Mouse (Mus musculus) gastrocnemius, postnatal 14 days (tissue): ENCODE data around the gene Fig4. TPM values are rescaled to one million over a fixed set of nuclear protein-coding genes. Genes with fewer than 3 reads are reported as not detected.

Experiments used
- DNase-seq: peaks from one replicate; pipeline ENCODE4 v3.0.0; 2021; ENCODE audit warnings: mixed read lengths
- intact Hi-C: fragments of 180-260 bp; cut with DNase I; formaldehyde crosslinking; loops from one replicate; pipeline ENCODE4 v1.15.1; 2025; ENCODE audit warnings: low total_unique reads
- total RNA-seq, 2 experiments: library from RNA; stranded (reverse); gene quantifications; 2 replicates each; pipeline ENCODE4 v1.2.3; 2021

Fig4 gene
- total RNA-seq, 2 experiments from 2014 or later = 6.0 to 7.0 TPM

- DNase-seq = no peak
- intact Hi-C loops = no loop called here
These were observed 69.9 kb downstream of the Fig4 start for GRCm38 (mm10) chr10:41233140-41233539.

DNA sequence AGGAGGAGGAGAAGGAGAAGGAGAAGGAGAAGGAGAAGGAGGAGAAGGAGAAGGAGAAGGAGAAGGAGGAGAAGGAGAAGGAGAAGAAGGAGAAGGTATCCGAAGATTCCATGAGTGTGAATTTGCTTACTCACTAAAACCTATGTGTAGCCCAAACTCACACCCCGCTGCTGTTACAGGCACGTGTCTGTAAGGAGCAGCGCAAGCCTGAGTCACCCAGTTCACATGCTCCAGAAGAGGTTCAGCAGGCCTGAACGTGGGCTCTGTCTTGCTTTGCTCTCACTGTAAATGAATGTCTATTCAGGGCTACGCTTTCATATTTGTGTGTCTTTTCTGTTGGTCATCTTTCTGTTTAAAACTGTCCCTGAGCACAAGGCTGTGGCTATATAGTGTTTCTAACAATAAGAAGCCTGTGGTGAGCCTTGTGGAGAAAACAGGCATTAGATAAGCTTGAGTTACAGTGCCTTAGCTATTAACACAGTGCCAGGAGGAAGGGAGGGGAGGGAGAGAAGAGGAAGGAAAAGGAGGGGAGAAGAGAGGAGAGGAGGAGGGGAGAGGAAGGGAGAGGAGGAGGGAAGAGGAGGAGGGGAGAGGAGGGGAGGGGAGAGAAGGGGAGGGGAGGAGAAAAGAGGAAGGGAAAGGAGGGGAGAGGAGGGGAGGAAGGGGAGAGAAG, 71.8 kb downstream of the Fig4 start:
- DNase-seq = no peak
- intact Hi-C loops = no loop called here

DNA sequence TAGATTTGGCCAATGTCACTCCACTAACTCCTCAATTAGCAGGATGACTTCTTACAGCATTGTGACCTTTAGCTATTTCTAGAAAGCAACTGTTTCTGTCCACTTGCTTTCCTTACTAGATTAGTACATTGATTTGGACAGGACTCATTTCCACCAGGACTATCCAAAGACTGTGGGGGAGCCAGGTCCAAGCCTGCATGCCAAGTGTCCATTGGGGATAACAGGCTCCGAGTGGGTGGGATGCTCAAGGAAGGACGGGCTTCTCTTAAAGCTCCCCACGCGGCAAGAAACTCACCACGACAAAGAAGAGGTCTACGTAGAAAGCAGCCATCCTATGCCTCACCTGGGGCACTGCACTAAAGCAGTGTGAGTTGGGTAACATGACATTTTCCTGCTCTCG, 75.4 kb downstream of the Fig4 start:
- no peak for DNase-seq
- intact Hi-C loops = no loop called here

DNA sequence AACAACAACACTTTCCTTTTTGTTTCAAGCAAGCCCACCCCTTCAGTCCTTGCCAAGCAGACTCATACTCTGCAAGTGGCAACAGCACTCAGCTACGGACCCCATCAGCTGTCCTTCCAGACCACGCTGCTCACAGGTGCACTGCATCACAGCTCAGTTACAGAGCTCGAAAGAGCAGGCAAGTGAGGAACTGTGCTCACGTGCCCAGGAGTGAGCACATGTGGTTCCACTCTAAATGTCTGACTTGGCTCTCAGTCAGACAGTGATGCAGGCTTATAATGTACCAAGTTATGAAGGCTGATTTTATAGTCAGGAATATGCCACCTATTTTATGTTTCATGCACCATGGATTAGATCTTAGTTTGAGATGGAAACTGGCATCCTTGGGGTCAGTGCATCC, 79.6 kb downstream of the Fig4 start:
- no peak for DNase-seq
- intact Hi-C loops = no loop called here

GRCm38 (mm10) chr10:41221204-41221603, 81.9 kb downstream of the Fig4 start:
- intact Hi-C loops = no loop called here
- no peak for DNase-seq

GRCm38 (mm10) chr10:41218897-41219296, 84.2 kb downstream of the Fig4 start:
- intact Hi-C loops = no loop called here
- DNase-seq = no peak

- intact Hi-C loops = no loop called here
- no peak for DNase-seq
These were observed 89.0 kb downstream of the Fig4 start for GRCm38 (mm10) chr10:41214083-41214482.

- no peak for DNase-seq
- intact Hi-C loops = no loop called here
These were observed 93.5 kb downstream of the Fig4 start for GRCm38 (mm10) chr10:41209538-41209937.

DNA sequence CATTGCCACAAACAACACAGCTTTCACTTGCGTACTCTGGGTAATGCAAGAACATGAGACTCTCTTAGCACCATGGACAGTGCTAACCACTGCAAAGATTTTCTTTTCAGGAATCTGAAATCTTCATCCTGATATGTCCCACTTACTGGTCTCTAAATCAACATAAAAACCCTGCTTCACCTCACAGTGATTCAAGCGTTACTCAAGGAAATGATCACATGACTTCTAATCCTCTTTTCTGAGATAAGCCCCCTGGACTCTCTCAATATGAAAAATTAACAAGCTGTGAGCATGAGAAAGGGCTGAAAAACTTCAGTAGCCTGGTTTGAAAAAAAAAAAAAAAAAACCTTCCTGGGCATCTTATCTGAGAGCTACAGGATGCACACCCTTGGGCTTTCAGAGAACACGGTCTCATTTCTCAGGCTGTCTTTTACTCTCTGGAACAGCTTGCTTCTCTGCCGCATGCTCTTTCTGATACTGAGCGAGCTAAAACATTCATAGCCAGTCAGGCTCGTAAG, 94.1 kb downstream of the Fig4 start:
- DNase-seq = no peak
- intact Hi-C loops = no loop called here

- intact Hi-C loops = no loop called here
- DNase-seq = no peak
These were observed 97.4 kb downstream of the Fig4 start for GRCm38 (mm10) chr10:41205647-41206046.

DNA sequence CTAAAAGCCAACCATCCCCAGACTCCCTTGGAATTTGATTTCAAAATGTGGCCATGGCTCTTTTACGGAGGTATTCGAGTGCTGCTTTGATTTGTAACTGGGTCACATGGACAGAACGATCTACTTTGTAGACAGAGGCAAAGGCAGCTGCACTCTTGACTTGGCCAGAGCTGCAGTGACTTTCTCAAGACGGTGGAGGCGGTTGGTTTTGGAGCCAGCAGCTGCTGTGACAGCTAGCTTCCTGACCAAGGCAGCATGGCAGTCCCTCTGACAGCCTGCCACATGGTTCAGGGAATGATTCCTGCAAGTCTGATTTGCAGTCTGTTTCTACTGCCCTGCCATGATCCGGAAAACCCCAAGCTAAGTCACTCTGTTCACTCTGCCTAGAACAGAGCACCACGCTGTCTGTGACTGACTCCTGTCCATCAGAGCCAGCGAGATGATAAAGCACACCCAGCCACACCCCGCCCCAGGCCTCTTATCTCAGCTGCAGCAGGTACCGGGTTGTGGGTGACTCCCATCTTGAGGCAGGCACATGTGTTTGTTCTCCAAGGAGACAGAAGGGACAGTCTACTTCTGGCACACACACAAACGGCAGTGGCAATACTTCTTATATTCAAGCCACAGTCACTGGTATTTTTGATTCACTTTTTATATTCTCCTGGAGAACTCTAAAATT, 98.3 kb downstream of the Fig4 start:
- intact Hi-C loops = no loop called here
- DNase-seq = no peak

DNA sequence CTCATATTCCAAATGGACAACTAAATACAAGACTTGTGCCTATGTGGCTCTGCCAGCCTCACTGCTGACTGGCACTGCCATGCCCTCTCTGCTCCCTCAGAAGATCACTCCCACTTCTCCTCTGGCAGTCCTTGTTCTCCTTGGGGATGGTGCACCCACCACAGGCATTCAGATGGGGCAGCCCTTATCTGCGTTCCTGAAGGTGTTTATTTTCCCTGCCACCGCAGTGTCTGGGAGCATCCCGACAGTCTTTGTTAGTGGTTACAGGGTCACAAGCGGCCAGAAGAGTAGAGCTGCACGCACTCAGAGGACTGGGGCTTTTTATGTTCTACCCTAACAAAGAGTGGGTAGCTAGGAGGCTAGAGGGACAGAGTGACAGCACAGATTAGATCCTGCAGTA, 98.9 kb downstream of the Fig4 start:
- DNase-seq = no peak
- intact Hi-C loops = no loop called here

DNA sequence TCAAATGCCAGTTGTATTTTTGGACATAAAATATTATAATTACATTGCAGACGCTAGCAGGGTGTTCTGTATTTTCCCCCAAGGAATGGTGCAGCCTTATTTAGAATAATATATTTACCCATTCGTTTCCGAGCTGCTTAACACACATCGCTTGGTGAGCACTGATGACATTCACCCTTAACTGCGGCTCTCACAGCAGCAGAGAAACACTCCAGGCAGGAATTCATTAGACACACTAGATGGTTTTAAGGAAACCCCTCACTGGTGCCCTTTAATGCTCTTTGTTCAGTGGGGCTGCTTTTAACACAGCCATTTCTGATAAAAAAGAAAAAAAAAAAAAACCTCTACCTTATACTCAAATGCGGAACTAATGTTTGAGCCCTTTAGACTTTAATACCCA, 104.3 kb downstream of the Fig4 start:
- DNase-seq = no peak
- intact Hi-C loops = no loop called here

DNA sequence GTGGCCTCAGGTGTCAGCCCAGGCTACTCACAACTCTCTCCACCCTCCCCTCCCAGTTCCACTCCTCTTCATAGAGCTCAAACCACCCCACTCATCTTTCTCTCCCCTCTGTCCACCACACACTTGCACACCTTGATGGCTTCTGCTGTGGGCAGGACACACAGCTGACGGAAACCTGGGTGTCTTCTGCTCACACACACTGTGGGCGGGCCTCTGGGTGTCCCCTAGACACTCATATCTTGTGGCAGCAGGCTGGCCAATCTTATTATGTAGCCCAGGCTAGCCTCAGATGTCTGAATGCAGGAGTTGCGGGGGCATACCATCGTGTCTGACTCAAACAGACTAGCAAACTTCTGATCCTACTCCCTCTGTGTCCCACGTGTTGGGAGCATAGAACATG, 105.3 kb downstream of the Fig4 start:
- DNase-seq = no peak

DNA sequence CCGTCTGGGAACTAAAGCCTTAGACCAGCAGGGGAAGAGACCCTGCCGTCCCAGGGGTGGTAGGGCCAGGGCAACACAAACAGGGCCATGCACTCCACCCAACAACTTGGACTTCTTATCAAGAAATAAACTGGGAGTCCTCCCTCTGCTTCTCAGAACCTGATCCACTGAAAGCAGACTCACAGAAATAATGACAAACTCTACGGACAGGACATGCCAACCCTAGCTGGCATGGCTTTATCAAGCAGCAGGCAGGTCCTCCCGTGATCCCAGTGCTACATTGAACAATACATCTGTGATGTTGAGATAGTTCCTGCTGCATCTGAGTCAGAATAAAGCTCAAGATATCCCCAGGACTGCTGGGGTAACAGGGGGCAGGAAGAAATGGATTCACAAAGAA, 106.8 kb downstream of the Fig4 start:
- intact Hi-C loops = no loop called here
- no peak for DNase-seq

More for the DNA sequence above, 105.3 kb downstream of the Fig4 start:
- intact Hi-C loops = no loop called here

GRCm38 (mm10) chr10:41189392-41189791, 113.7 kb downstream of the Fig4 start:
- DNase-seq = no peak
- intact Hi-C loops = no loop called here

- intact Hi-C loops = no loop called here
These were observed 119.1 kb downstream of the Fig4 start for GRCm38 (mm10) chr10:41183975-41184374.

GRCm38 (mm10) chr10:41182644-41183043, 120.4 kb downstream of the Fig4 start:
- intact Hi-C loops = no loop called here

More at GRCm38 (mm10) chr10:41183975-41184374, 119.1 kb downstream of the Fig4 start:
- no peak for DNase-seq

GRCm38 (mm10) chr10:41166141-41166540, 136.9 kb downstream of the Fig4 start:
- DNase-seq = no peak
- intact Hi-C loops = no loop called here

More at GRCm38 (mm10) chr10:41182644-41183043, 120.4 kb downstream of the Fig4 start:
- no peak for DNase-seq

DNA sequence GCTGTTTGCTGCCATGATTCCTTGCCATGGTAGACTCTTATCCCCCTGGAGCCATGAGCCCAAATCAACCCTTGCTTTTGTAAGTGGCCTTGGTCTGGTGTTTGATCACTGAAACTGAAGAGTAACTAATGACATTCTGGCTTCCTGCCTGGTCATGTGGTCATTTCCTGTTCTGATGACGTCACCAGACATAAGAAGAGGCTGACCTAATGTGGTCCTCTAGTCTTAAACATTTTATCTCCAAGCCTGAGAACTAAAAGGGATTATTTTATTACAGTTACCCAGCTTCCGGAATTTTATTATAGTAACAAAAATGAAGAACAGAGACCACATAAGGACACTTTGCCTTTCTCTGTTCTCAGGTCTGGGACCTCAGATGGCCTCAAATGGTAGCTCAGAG, 140.0 kb downstream of the Fig4 start:
- no peak for DNase-seq
- intact Hi-C loops = no loop called here

DNA sequence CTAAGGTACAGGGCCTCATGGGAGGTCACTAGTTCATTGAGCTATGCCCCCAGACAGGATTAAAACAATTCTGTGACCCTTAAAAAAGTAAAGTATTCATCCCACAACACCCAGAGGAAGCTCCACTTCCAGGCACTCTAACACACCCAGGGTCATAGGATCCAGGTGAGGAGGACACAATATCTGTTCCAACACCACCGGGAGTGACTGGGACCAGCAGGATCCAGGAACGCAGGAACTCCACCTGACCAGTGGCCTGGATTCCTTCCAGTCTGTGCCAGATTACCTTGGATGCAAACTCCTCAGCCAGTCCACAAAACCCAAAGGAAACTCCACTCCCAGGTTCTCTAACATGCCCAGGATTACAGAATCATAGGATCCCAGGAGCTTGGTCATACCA, 145.8 kb downstream of the Fig4 start:
- intact Hi-C loops = no loop called here
- DNase-seq = no peak
